25 mouse cellular contexts compared by ENCODE assay signal in the genomic region with DNA sequence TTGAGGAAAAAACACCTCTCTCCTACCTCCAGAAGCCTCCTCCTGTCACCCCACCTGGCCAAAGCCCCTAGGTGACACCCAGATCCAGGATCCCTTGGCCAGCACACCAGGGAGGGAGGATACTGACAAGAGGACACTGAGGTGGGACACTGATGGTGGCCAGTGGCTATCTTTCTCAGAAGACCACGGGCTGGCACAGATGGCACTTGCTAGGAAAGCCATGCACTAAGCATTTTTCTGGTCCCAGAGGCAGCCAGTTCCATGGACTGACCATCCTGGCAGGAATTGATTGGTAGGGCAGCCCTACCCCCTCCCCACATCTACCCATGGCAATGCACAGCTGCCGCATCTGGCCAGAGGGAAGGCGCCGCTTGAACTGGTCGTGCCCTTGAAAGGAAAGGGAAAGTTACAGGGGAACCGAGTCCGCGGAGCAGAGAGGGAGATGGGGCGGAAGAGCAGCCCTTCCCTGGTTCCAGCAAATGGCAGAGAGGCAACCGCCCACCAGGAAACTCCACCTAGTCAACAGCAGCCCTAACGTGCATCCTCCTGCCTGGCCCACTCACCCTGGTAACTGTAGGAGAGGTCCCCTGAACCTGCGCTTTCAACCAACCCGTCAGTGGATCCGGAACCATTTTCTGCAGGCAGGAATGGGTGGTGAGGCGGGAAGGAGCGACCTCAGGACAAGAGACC. TPM values are rescaled to one million over a fixed set of nuclear protein-coding genes. Genes with fewer than 3 reads are reported as not detected.
DNase-seq lines count a peak whose midpoint lies in the region; ATAC-seq and TF ChIP-seq lines count a peak whose summit lies in the region.
"Had no signal": no experiment of that assay in that cellular context is flagged by ENCODE, and none has a peak within 500 bp of the region (broad histone marks: within the 10 kb centered on the region; RNA-seq: fewer than 3 reads in every experiment).

No protein-coding gene starts in this region.

- peak overlapping the region; percentile 39; the same call in 1 of the 2 replicates for H3K27ac ChIP-seq in cerebellum, adult 2 months (ENCODE audit: insufficient read depth, low read length)
- no peak overlapping the region for H3K27ac ChIP-seq in hindbrain, embryonic 13.5 days
- H3K27ac ChIP-seq in hindbrain, embryonic 14.5 days: no peak overlapping the region
- H3K27ac ChIP-seq: forebrain, embryonic 10.5 days; hindbrain, embryonic 12.5 days; limb, embryonic 15.5 days; liver, embryonic 14.5 days; lung, embryonic 15.5 days; neural tube, embryonic 12.5 days; stomach, embryonic 15.5 days had no signal

- no peaks in the 10 kb centered on the region for H3K27me3 ChIP-seq in cerebellum, adult 2 months (ENCODE audit: control insufficient read depth, insufficient read depth, low read length)
- H3K27me3 ChIP-seq in hindbrain, embryonic 13.5 days: no peaks in the 10 kb centered on the region
- no peaks in the 10 kb centered on the region for H3K27me3 ChIP-seq in hindbrain, embryonic 14.5 days (ENCODE audit: control insufficient read depth, insufficient read depth, low read length)
- H3K27me3 ChIP-seq: hindbrain, embryonic 12.5 days; limb, embryonic 15.5 days; lung, embryonic 15.5 days; neural tube, embryonic 12.5 days; stomach, embryonic 15.5 days had no signal

- DNase-seq in cerebellum, adult 2 months: no peak
- DNase-seq in cerebellum, postnatal 14 days: no peak
- DNase-seq in hindbrain, embryonic 14.5 days (ENCODE audit: low spot score): no peak
- DNase-seq in CD4-positive helper T cell, adult 2 months (ENCODE audit: low read depth, low spot score): peak; percentile 47
- DNase-seq in R1 (ENCODE audit: low read depth, low spot score): peak; percentile 18
- no peak for DNase-seq in kidney, adult 9 months
- DNase-seq: adrenal gland, postnatal 10 days; heart, postnatal 14 days; kidney, adult 8-10 months; kidney, postnatal 14 days; left cerebral cortex, postnatal 4 days; lung, postnatal 36 days; midbrain, embryonic 14.5 days; retina, postnatal 1 day; right cerebral cortex, postnatal 25 days had no signal

- no peak overlapping the region for H3K4me2 ChIP-seq in hindbrain, embryonic 13.5 days
- H3K4me2 ChIP-seq in hindbrain, embryonic 14.5 days (replicated peaks): no peak overlapping the region
- H3K4me2 ChIP-seq: heart, embryonic 11.5 days; hindbrain, embryonic 12.5 days; limb, embryonic 15.5 days; lung, embryonic 15.5 days; neural tube, embryonic 12.5 days; stomach, embryonic 15.5 days had no signal

- WGBS in cerebellum, adult 2 months: 85% methylated on average over 16 of the region's 16 CpGs
- WGBS in hindbrain, embryonic 13.5 days: 90% methylated on average over 16 of the region's 16 CpGs
- WGBS in hindbrain, embryonic 14.5 days: 90% methylated on average over 16 of the region's 16 CpGs

- H3K9me3 ChIP-seq in hindbrain, embryonic 13.5 days: no peaks in the 10 kb centered on the region
- no peaks in the 10 kb centered on the region for H3K9me3 ChIP-seq in hindbrain, embryonic 14.5 days (ENCODE audit: control insufficient read depth, low read length)
- H3K9me3 ChIP-seq: forebrain, embryonic 10.5 days; hindbrain, embryonic 12.5 days; limb, embryonic 15.5 days; lung, embryonic 15.5 days; neural tube, embryonic 12.5 days; stomach, embryonic 15.5 days had no signal

- no peak overlapping the region for H3K4me3 ChIP-seq in cerebellum, adult 2 months (replicated peaks; ENCODE audit: insufficient read depth, low read depth, low read length)
- H3K4me3 ChIP-seq in hindbrain, embryonic 13.5 days: no peak overlapping the region
- no peak overlapping the region for H3K4me3 ChIP-seq in hindbrain, embryonic 14.5 days (replicated peaks; ENCODE audit: low read length)
- H3K4me3 ChIP-seq: forebrain, embryonic 10.5 days; hindbrain, embryonic 12.5 days; limb, embryonic 15.5 days; lung, embryonic 15.5 days; neural tube, embryonic 12.5 days; stomach, embryonic 15.5 days had no signal

- TF ChIP-seq CTCF in cerebellum, adult 2 months (IDR thresholded peaks at IDR 0.05; ENCODE audit: borderline replicate concordance, insufficient read depth, low read depth, low read length): no peak

- 0 out of 2 replicates have a peak overlapping the region, but pooled peaks have one; percentile 29 for H3K9ac ChIP-seq in hindbrain, embryonic 13.5 days
- no peak overlapping the region for H3K9ac ChIP-seq in hindbrain, embryonic 14.5 days
- H3K9ac ChIP-seq: hindbrain, embryonic 12.5 days; limb, embryonic 15.5 days; liver, embryonic 14.5 days; lung, embryonic 15.5 days; neural tube, embryonic 12.5 days; stomach, embryonic 15.5 days had no signal

- no peak for TF ChIP-seq POLR2A in cerebellum, adult 2 months (IDR thresholded peaks at IDR 0.05; ENCODE audit: borderline replicate concordance, insufficient read depth, low read length)

- peaks cover 55% of the 10 kb centered on the region for H3K4me1 ChIP-seq in cerebellum, adult 2 months (ENCODE audit: control insufficient read depth, insufficient read depth, low read length)
- no peaks in the 10 kb centered on the region for H3K4me1 ChIP-seq in hindbrain, embryonic 13.5 days (replicated peaks)
- H3K4me1 ChIP-seq in hindbrain, embryonic 14.5 days (replicated peaks; ENCODE audit: control insufficient read depth, insufficient read depth, low read length): no peaks in the 10 kb centered on the region
- H3K4me1 ChIP-seq: hindbrain, embryonic 12.5 days; limb, embryonic 15.5 days; lung, embryonic 15.5 days; neural tube, embryonic 12.5 days had no signal

- H3K36me3 ChIP-seq in hindbrain, embryonic 13.5 days: peaks cover 95% of the 10 kb centered on the region
- peaks cover 99% of the 10 kb centered on the region for H3K36me3 ChIP-seq in hindbrain, embryonic 14.5 days (replicated peaks; ENCODE audit: control insufficient read depth, insufficient read depth)

- ATAC-seq in hindbrain, embryonic 13.5 days (ENCODE audit: low FRiP score): no peak
- no peak for ATAC-seq in hindbrain, embryonic 14.5 days (ENCODE audit: low FRiP score)
- ATAC-seq: forebrain, embryonic 16.5 days had no signal

RNA-seq across cellular contexts. Expression of a gene that starts 8.7 kb away (rescaled TPM):
- 130 and 142 TPM in 2 replicates for polyA plus RNA-seq in cerebellum, adult 2 months (2012; rRNA removed)
- 36.6 and 37.6 TPM in 2 replicates for polyA plus RNA-seq in hindbrain, embryonic 13.5 days (2015; fragmentation: Nextera tagmentation; extraction: Ambion mirVana)
- polyA plus RNA-seq in hindbrain, embryonic 14.5 days (2014; fragmentation: Nextera tagmentation; extraction: Ambion mirVana): 48.9 and 55.3 TPM in 2 replicates

RNA-seq across cellular contexts. Expression of a gene that starts 10.5 kb away (rescaled TPM):
- 13.2 and 13.7 TPM in 2 replicates for polyA plus RNA-seq in cerebellum, adult 2 months (2012; rRNA removed)
- 7.9 and 8.6 TPM in 2 replicates for polyA plus RNA-seq in hindbrain, embryonic 13.5 days (2015; fragmentation: Nextera tagmentation; extraction: Ambion mirVana)
- 10.3 and 10.5 TPM in 2 replicates for polyA plus RNA-seq in hindbrain, embryonic 14.5 days (2014; fragmentation: Nextera tagmentation; extraction: Ambion mirVana)

RNA-seq across cellular contexts. Expression of a gene that starts 39.6 kb away (rescaled TPM):
- polyA plus RNA-seq in cerebellum, adult 2 months (2012; rRNA removed): 45.8 and 47.4 TPM in 2 replicates
- polyA plus RNA-seq in hindbrain, embryonic 13.5 days (2015; fragmentation: Nextera tagmentation; extraction: Ambion mirVana): 106 and 110 TPM in 2 replicates
- 107 and 109 TPM in 2 replicates for polyA plus RNA-seq in hindbrain, embryonic 14.5 days (2014; fragmentation: Nextera tagmentation; extraction: Ambion mirVana)

RNA-seq across cellular contexts. Expression of a gene that starts 40.0 kb away (rescaled TPM):
- 32.6 and 33.3 TPM in 2 replicates for polyA plus RNA-seq in cerebellum, adult 2 months (2012; rRNA removed)
- polyA plus RNA-seq in hindbrain, embryonic 13.5 days (2015; fragmentation: Nextera tagmentation; extraction: Ambion mirVana): 24.0 and 28.8 TPM in 2 replicates
- 15.0 and 17.7 TPM in 2 replicates for polyA plus RNA-seq in hindbrain, embryonic 14.5 days (2014; fragmentation: Nextera tagmentation; extraction: Ambion mirVana)

Comparison
In these comparisons a context has a peak if more than half of its experiments do, and no peak if none do; other contexts are left out.
1. DNase-seq: peak in CD4-positive helper T cell, adult 2 months (single experiment) and R1 (single experiment); none in cerebellum, adult 2 months (0 of 2), cerebellum, postnatal 14 days (0 of 2), hindbrain, embryonic 14.5 days (single experiment) and kidney, adult 9 months (single experiment).